Mouse (Mus musculus): ENCODE data around the gene Olfr1513.
A peak's percentile ranks its signal among the peaks of the same experiment; 100 is the strongest.
"Not testable (repeated sequence)": the region's sequence is repeated elsewhere in the genome, so short reads cannot be mapped to it uniquely, and the experiment has no call there.

The Olfr1513 gene

DNA sequence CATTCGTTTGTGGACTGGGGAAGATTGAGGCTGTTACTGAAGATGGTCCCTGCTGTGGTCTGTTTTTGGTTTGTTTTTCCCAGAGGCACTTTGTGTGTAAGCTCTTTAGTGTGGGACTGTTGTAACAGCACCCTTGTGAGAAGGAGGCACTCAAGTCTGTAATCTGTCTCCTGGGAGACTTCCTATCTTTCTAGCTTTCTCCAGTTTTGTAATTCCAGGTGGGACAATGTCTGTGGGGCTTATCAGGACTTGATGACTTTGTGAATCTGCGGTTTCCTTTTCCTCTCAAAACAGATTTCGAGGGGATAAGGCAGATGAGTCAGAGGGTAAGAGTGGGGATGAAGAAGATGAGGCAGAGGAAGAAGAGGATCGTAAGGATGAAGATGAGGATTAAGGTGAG lies at the start of gene Olfr1513:
Gene Olfr1513, minus strand, starts transcription at position 101 of the 400 bp plus-strand sequence.
- DNase-seq (ENCODE audit: low read depth, low spot score), result no peak

DNA sequence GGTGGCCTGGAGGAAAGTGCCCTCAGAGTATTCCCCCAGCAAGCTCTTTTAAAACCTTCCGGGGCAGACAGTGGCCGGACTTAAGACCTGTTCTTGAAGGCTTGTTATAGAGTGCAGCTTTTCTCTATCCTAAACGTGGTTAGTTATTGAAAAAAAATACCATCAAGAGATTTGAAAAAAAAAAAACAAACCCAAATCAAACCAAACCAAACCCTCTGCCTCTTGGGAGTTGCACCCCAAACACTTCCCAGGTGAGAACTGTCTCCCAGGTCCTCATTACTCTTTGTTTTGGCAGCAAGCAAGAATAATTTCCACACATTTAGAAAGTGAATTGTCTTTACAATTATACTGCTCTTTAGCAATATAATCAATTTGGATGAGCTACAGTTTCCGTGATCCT lies 41.1 kb upstream of the Olfr1513 start, which contains the start of gene Olfr1511:
Gene Olfr1511, minus strand, starts transcription at position 101 of the 400 bp plus-strand sequence.
- DNase-seq (ENCODE audit: low read depth, low spot score), result no peak

DNA sequence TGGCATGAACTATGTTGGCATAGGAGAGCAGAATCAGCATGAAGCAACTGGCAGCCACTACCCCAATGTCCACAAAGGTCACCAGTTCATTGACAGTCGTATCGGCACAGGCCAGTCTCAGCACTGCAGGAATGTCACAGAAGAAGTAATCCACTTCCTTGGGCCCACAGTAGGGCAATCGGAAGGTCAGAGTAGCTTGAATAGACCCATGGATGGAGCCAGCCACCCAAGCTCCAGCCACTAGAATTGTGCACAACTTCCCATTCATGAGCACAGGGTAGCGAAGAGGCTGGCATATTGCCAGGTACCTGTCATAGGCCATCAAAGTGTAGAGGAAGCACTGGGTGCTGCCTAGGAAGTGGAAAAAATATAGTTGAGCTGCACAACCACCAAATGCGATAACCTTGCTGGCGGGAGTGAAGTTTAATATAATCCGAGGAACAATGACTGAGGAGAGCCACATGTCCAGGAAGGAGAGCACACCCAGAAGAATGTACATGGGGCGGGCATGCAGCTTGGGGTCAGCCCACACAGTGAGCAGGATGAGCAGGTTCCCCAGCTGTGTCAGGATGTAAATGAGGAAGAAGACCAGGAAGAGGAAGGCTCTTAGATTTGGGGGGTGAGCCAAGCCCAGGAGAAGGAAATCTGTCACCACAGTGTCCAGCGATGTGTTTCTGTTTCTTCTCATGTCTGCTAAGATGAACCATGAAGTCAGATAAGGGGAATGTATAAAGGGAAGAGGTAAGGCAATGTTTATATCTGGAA lies 34.1 kb upstream of the Olfr1513 start:
- not testable (repeated sequence) for DNase-seq (ENCODE audit: low read depth, low spot score)

DNA sequence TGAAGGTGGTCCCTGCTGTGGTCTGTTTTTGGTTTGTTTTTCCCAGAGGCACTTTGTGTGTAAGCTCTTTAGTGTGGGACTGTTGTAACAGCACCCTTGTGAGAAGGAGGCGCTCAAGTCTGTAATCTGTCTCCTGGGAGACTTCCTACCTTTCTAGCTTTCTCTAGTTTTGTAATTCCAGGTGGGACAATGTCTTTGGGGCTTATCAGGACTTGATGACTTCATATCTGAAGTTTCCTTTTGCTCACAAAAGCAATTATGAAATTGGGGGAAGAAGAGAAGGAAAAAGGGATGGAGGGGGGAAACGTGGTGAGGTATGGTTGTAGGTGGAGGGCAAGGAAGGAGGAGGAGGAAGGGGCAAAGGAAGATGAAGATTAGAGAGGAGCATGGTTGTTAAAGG lies 22.9 kb upstream of the Olfr1513 start, which contains the start of gene Olfr1512:
Gene Olfr1512, minus strand, starts transcription at position 101 of the 400 bp plus-strand sequence.
- no peak for DNase-seq (ENCODE audit: low read depth, low spot score)

DNA sequence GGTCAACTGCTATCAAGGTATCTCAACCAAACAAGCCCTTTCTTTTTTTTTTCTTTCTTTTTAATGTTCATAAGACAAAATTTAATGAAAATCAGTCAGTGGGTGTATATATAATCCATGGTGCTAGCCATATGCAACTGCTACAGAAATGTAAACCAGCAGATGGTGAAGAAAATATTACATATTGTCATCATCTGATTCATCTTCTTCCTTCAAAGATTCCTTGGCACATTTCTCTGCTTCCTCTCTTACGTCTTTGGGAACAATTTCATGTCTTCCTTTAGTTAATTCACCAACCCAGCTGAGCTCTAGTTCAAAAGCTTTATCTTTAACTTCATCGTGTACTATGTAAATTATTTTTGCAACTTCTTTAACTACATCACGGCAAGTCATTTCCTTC lies 12.5 kb upstream of the Olfr1513 start:
- DNase-seq (ENCODE audit: low read depth, low spot score), result no peak

DNA sequence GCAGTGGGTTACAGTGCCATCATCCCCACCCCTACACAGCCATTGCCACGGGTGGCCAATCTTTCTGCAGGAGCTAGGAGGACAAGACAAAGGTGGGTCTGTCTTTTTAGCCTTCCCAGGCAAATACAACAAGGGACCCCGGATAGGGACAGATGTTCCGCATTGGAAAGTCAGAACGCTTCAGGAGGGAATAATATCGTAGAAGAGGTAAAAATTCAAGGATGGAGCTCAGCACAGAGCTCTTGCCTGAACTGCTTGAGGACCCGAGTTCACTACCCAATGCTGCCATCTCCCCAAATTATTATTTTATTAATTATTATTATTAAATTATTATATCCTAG lies 16.7 kb downstream of the Olfr1513 start:
- DNase-seq (ENCODE audit: low read depth, low spot score), result no peak

DNA sequence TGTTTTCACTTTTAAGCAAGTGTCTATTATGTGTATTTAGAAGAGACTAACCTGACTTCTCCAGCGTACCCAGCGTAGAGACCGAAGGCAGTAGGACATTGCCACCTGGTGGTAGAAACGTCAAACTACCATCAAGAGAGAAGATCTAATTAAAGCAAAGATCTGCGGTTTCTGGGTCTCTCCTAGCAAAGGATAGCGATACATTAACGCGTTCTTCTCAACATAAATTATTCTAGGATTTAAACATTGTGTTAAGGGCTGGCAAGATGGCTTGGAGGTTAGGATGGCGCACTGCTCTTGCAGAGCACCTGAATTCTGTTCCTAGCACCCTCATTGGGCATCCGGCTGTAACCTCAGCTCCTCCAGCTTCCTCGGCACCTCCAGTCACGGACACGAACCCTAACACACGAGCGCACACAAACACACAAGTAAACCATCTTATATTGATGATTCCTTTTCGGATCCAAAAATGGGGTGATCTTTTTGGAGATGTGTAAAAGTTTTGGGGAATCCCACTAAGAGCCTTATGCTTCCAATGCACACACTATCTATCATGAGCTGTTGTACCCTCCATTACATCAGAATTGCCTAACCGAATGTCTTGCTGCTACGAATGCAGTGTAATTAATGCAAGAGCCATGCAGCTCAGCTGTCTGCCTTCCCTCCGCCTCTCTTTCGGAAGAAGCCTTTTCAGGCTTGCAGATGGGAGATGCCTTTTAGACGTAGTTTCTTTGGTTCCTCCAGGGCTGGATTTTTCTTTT lies 17.3 kb downstream of the Olfr1513 start:
- DNase-seq (ENCODE audit: low read depth, low spot score), result peak; percentile 89

DNA sequence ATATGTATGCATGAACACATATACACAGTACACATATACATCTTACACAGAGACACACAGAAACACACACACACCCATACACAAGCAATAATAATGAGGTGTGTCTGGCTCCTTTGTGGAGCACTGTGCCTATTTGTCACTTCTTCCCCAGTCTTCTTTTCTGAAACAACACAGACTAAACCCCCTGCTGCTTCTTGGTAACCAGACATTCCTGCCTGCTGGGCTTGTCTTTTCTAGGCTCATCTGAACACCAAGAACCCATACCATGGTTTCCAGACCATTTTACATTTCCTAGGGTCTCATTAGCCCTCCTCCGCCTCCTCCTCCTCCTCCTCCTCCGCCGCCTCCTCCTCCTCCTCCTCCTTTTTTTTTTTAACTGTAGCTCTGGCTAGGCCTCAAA lies 24.0 kb downstream of the Olfr1513 start:
- peak; percentile 64 for DNase-seq (ENCODE audit: low read depth, low spot score)

DNA sequence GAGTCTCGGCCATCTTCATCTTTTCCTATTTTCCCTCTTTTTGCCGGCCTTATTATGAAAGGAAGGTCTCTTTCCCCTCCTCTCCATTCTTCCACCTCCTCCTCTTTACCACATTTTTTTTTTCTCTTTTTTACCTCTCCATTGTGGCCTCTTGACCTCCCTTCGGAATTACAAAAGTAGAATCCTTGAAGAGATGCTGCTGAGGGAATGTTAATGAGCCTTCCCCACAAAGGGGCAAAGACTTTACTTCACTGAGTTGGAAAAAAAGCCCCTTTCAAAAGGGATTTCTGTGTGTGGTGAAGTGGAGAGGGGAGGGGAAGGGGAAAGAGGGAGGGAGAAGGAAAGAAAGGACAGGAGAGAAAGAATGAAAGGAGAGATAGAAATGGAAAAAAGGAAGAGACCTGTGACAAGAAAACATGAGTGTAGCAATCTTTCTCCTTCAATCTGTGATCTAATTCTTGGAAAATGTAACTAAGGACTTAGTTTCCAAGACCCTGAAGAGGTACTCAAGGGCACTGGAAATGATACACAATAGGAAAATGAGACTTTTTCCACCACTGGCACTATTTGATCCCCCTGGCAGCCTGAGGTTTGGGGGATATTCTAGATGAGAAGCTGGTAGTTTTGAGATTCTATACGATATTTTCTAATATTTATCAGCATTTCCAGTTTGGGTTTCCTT lies 25.0 kb downstream of the Olfr1513 start:
- DNase-seq (ENCODE audit: low read depth, low spot score), result peak; percentile 38

DNA sequence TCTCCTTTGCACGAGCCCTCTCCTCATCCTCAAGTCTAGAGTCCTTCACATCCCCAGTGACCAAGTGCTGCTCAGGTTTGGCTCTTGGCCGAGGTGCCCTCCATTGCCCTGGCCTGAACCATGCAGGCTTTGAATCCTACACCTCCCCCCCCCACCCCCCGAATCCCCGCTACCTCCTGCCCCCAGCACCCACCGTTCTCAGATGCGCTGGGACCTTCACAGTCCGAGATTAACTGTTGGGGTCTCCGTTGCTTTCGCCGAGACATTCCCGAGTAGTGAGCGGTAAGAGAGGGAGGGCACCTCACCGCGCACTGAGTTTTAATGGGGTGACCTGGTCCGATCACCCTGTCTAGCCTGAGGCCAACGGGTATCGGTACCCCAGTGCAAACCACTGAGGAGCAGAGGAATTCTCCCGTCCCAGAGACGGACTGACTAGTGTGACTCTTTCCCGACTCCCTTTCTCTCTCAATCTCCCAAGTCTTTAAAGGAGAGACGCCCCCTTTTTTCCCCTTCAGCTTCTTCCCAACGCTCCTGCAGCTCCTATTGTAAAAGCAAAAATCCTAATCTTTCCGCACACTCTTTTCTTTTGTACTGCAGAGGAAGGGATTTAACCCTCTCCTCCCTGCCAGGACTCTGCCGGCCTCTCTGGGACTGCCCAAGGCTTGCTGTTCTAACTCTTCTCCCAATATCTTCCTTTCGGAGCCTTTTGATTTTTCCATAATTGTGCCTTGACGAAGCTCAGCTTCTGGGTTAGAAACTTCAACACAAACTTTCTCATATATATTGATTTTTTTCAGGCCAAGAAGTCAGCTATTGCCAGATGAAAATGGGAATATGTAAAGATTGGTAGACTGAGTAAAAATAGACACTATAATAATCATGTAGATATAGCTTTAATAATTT lies 28.0 kb downstream of the Olfr1513 start, which contains the start of gene Sall2:
Gene Sall2, minus strand, starts transcription at position 853 of the 903 bp plus-strand sequence.
- DNase-seq (ENCODE audit: low read depth, low spot score), result no peak

DNA sequence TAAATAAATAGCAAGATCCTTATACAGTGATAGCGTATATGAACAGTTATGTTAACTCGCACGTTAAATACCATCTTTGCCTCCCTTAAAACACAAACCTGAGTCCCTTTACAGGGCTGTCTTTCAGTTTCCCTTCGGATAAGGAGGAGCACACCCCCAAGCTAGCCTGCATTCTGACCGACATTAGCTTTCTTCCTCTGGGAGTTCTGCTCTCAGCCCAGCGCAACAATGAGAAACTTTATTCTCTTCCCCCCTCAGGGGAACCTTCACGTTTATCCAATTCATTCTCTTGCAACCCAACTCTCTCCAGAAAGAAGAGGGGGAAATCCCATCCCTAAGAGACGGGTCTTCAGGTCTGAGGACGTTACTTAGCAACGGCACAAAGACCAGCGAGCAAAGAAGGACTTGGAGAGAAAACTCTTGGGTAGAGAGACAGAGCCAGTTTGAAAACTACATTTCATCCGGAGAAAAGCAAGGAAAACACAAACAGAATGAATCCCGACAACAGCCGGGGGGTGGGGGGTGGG lies 28.8 kb downstream of the Olfr1513 start:
- DNase-seq (ENCODE audit: low read depth, low spot score), result peak; percentile 32

DNA sequence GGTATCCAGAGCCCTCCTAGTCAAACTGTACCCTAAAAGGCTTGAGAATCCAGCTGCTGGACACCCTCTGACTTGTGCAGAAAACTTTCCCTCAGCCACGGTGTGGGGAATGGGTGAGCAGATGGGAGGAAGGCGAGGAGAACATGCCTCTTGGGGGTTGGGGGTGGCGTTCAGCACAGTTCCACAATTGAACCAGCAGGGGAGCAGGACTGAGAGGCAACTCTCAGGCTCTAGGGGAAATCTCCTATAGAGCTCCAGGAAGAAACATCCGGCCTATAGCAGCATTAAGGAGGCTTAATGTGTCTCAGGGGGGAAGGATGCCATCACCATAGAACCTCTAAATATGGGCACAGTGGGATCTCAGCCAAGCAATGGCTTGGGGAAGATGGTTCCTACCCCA lies 30.3 kb downstream of the Olfr1513 start:
- DNase-seq (ENCODE audit: low read depth, low spot score), result peak; percentile 68

DNA sequence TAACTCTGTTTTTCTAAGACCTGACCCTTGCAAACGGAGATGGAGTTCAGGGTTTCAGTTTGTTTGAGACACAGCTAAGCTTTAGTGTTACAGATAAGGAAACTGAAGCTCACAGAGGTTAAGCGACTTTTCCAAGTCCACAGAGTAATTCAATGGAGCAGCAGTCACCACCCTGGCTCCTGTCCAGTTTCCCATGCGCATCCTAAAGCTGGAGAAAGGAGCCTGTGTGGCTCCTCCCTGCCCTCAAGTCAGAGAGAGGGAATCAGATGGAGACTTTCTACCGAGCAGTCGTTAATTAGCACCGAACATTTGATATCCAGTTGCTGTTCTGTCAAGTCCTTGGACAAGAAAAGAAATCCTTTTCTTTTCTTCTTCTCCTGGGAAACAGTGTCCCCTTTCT lies 36.8 kb downstream of the Olfr1513 start:
- DNase-seq (ENCODE audit: low read depth, low spot score), result no peak

DNA sequence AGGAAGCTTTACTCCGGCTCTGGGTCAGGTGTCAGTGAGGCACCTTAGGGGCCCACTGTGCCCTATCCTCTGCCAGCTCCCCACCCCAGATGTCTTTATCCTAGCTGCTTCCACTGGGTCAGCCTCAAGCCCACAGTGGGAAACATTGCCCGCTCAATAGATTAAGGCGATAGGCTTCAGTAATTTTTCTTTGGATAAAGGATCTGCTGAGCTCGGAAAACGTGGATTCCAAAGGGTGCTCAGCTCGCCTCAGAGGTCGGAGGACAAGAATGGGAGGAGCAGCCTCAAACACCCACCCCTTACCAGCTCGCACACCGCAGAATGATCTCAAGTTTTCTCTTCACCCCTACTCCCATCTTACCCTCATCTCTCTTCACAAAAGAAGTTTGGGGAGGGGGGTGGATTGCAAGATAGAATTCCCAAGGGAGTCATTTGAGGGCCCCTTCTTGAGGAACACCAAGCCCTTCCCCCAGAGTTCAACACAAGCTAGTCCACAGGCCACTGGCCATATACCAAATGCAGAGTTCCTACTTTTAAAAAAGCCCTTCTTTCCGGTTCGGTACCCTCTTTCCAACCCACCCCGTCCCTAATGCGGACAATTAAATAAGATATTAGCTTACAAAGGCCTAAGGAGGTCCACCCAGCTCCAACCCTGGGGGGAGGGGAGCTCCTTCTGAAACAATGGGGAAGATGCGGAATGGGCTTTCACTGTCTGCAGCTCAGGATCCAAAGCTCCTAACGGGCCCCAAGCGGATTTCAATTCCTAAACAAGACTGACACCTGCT lies 39.6 kb downstream of the Olfr1513 start:
- peak; percentile 62 for DNase-seq (ENCODE audit: low read depth, low spot score)

DNA sequence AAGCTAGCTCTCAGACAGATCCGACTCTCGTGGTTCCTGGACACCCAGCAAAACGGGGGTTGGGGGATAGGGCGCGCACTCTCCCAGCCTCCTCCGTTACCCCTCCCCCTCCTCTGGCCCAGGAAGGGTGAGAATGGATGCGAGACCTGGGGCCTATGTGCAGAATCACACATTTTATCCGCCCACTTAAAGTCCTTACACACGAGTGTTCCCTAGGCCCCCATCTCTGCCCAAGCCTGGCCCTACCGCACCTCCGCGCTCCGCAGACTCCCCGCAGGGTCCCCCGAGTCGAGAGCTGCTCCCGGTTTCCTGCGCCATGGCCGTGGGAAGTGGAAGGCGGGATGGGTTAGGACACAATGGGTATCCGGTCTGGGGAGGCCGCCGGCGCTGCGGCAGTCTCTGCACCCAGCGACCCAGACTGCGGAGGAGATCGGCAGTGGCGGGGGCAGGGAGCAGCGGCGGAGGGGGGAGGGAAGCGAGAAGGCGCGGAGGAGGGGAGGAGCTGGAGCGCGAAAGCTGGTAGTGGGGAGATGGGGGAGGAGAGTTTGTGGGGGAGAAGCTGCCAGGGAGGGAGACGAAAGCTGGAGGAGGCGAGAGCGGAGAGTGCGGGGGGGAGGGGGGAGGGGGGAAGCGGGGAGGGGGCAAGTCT lies 40.3 kb downstream of the Olfr1513 start:
- peak; percentile 79 for DNase-seq (ENCODE audit: low read depth, low spot score)

DNA sequence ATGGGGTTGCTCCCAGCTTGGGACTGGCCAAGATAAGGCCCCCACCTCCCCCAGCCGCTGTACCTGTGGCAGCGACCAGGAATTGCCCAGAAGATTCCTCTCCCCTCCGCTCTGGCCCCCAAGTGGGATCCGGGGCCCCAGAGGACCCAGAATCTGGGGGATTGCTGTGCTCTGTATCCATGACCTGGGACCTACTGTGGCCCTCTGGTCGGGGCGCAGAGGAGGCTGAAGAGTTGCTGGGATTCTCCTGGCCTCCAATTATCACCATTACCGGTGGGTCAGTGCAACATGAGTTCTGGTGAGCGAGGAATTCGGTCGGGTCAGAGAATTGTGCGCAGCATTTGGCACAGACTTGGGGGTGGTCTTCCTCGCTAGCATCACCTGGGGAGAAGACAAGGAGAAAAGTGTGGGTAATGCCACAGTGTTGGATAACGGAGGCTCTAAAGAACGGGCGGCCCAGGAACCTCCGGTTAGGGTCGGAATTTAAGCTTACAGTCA lies 40.9 kb downstream of the Olfr1513 start:
- DNase-seq (ENCODE audit: low read depth, low spot score), result no peak

DNA sequence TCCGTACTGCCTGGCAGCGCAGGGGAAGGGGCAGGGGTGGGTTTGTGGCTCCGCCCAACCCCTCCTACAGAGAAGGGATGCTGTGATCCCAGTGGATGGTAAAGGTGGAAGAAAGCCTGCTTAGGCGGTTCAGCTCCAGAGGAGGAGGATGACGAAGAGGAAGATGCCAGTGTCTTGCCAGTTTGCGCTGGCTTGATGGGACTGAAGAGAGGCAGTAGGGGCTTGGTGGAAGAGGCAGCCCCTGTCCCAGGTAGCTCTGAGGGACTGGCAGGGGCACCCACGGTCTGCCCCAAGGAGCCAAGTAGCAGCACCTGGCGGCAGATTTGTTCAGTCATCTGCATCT lies 41.4 kb downstream of the Olfr1513 start:
- peak; percentile 24 for DNase-seq (ENCODE audit: low read depth, low spot score)

DNA sequence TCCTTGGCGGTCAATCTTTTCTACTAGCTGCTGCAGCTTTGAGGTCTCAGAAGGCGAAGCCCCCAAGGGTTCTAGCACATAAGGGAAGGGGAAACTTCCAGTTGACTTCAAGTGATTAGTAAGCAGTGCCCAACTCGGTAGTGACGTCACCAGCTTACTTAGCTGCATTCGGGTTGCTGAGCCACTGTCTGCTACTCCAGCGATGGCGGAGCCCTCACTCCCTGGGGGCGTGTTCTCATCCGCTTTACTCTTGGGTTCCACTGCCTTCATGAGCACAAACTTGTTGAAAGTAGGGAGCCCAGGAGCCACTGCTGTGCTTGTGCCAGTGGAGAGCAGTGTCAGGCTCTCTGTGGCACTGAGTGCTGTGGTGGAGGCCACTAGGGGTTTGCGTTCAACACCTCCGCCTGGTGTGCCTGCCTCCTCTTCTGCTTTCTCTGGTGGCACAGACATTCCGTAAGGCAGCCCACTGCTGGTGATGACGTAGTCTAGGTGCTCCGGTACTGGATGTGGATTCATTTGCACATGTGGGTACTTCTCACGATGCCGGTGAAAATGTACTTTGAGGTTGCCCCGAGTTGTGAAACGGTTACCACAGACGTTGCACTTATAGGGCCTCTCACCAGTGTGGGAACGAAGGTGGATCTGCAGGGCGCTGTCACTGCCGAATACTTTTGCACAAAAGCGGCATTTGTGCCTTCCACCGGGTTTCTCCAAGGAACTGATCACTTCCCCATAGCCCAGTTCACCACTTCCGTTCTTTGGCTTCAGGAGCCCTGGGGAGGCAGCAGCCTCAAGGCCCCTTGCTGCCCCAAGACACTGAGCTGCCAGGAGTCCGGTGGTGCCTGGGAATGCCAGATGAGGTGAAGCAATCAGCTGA lies 42.0 kb downstream of the Olfr1513 start:
- DNase-seq (ENCODE audit: low read depth, low spot score), result peak; percentile 52

DNA sequence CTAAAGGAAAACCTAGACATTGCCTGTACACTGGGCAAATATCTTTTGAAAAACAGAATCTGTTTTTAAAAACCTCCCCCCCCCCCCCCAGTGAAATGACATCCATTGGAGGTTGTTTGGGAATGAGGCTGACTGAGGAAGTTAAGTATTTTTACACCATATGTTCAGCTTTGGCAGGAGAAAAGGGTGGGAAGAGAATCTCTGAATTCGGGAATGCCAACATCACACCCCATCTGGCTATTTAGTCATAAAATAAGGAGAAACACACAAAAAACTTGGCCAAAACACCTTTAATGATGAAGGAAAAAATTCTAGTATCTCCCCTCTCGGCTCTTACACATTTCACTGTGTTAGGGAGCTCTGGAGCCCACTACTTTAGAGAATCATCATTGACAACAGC lies 45.3 kb downstream of the Olfr1513 start:
- DNase-seq (ENCODE audit: low read depth, low spot score), result no peak

Data from ES-CJ7 (cell line).